Mouse (Mus musculus) bone marrow macrophage, adult 2 months (primary cell): ENCODE results near the gene Ccdc8.

ENCODE experiments used
- CTCF ChIP-seq: IDR thresholded peaks from 2 replicates; pipeline ENCODE4 v1.5.1; 2012; ENCODE audit warnings: low read depth, mild to moderate bottlenecking, low read length, moderate library complexity
- POLR2A ChIP-seq: IDR thresholded peaks from 2 replicates; pipeline ENCODE4 v1.6.1; 2012; ENCODE audit warnings: mild to moderate bottlenecking, low read depth, low read length, borderline replicate concordance

DNA sequence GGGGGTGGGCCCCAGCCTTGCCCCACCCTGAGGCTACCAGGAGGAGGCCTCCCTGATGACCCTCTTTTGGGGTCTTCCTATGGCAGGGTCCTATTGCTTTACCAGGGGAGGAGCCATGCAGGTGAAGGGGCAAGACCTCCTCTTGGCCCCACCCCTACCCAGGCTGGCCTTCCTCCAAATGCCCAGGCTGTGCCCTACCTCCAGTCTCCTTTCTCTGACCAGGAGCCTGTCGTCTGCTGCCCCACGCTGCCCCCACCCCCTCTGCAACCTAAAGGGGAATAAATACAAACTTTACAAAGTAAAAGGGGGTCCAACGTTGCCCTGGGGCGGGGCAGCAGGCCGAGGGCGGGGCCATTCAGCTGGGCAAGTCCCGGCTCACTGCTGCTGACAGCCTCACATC lies 12.2 kb downstream of the Ccdc8 start:
- TF ChIP-seq CTCF (no peak), POLR2A (no peak)
